Mouse (Mus musculus) skeletal muscle tissue, postnatal 0 days (tissue): ENCODE measurements around the gene Zfp141. TPM values are rescaled to one million over a fixed set of nuclear protein-coding genes. Genes with fewer than 3 reads are reported as not detected.

Experiments used
- polyA plus RNA-seq: library from polyadenylated mRNA; unstranded; fragments of >200 nt; fragmentation: Nextera tagmentation; extraction: Ambion mirVana; gene quantifications from 2 replicates; pipeline ENCODE4 v1.2.1, GENCODE M21; 2015

The Zfp141 gene
- polyA plus RNA-seq = 2.7 and 3.4 TPM in 2 replicates

DNA sequence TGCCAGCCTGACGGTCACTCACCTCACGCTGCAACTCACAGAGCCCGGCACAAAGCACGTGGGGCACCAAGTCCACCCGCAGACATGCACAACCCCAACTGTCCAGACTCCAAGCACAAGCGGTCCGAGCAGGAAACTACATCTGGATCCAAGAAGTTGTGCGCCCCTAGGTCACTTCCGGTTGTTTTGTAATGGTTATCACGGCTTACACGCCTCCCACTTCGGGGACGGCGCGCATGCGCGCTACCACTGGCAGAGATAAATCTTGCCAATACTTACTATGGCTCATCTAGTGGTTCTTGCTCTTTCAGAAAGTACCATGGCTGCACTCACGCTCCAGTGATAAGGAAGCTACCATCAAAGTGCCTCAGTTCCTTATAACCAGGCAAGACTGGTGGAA lies at the start of gene Zfp141:
Gene Zfp141, minus strand, starts transcription at position 153 of the 400 bp plus-strand sequence.

DNA sequence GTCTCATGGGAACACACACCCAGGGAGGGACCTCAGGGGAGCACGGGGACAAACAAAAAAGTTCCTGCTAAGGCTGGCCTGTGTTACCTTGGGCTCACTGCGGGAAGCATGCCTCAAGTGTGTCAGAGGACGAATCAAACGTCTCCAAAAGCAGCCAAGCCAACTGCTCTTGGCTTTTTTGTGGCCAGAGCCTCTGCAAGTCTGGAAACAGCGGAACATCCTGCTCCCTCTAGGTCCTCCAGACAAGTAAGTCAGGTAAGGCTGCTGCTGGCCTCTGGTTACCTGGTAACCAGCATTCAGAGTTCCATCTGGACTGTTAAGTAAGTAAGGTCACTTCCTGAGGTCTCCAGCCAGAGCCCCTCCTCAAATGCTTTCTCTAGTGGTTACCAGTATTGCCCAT lies 57.7 kb downstream of the Zfp141 start, which contains the start of gene 4933421I07Rik:
Gene 4933421I07Rik, minus strand, starts transcription at position 271 of the 400 bp plus-strand sequence.

Other genes with a start within 250 kb of the Zfp141 start
- gene Vmn2r61, start 245.7 kb downstream of the Zfp141 start, polyA plus RNA-seq = not detected in 2 replicates
- not detected in 2 replicates for gene 4933421I07Rik, start 57.6 kb downstream of the Zfp141 start, polyA plus RNA-seq
- gene Gm21028, start 72.8 kb upstream of the Zfp141 start, polyA plus RNA-seq = not detected in 2 replicates
- 0.12 and 0.19 TPM in 2 replicates for gene Zfp977, start 86.8 kb upstream of the Zfp141 start, polyA plus RNA-seq
- gene Zfp976, start 136.8 kb upstream of the Zfp141 start, polyA plus RNA-seq = 0.67 and 0.73 TPM in 2 replicates
- gene Zfp975, start 187.0 kb upstream of the Zfp141 start, polyA plus RNA-seq = 3.0 TPM in 2 replicates
- gene Gm17067, start 221.3 kb upstream of the Zfp141 start, polyA plus RNA-seq = not detected in 2 replicates